Mouse (Mus musculus) Patski (cell line): ENCODE measurements around the gene Kirrel3. TPM values are rescaled to one million over a fixed set of nuclear protein-coding genes. Genes with fewer than 3 reads are reported as not detected.

Experiments
- ATAC-seq: fragments of 100-300 bp; one replicate; pipeline ENCODE4 v1.8.0; 2021
- CTCF ChIA-PET: fragments of 350-600 bp; sonication (Branson Sonifier 250); formaldehyde crosslinking; loops from one replicate; lab custom pipeline; 2022; ENCODE audit warnings: inconsistent platforms; lab: Charles Lee
- POLR2A ChIA-PET: fragments of 350-600 bp; sonication (Branson Sonifier 250); formaldehyde crosslinking; loops from one replicate; lab custom pipeline; 2022; ENCODE audit warnings: antibody characterized with exemption, inconsistent platforms; lab: Charles Lee
- DNase-seq: peaks from one replicate; pipeline ENCODE4 v3.0.0-alpha.2; 2011; ENCODE audit warnings: low read depth, low spot score
- H3K27me3 ChIP-seq: fragments of 371-371 bp; one replicate; pipeline ENCODE4 v1.5.1; 2021
- CTCF ChIP-seq: fragments of 100-300 bp; IDR thresholded peaks from one replicate; pipeline ENCODE4 v1.5.1; 2021
- in situ Hi-C: fragments of 300-500 bp; cut with MboI; formaldehyde crosslinking; loops from 3 replicates; pipeline ENCODE4 v1.11.1; 2018; ENCODE audit warnings: low pct_unique_long_range_greater_than_20kb, mixed read lengths
- polyA plus RNA-seq: library from polyadenylated mRNA; unstranded; gene quantifications from one replicate; pipeline ENCODE4 v1.2.3, GENCODE M21; 2021

Kirrel3 gene
- polyA plus RNA-seq, 1 experiment from 2014 or later, result 3.1 TPM

GRCm38 (mm10) chr9:34756055-34756454 is 270.4 kb downstream of the Kirrel3 start:
- DNase-seq, result no peak
- ChIA-PET CTCF (no interaction called here), POLR2A (no interaction called here)
- TF ChIP-seq CTCF, result no peak
- no peak for ATAC-seq
- in situ Hi-C loops, result loop anchor here (25.0 kb wide), 1 partner anchor 1494 kb away; no protein-coding TSS in a partner anchor
- H3K27me3 ChIP-seq, result no peaks in the 10 kb centered on the region

- CTCF ChIA-PET, result interaction anchor here (0.7 to 2.0 kb wide), 4 partner anchors 11 to 64 kb away, joined by 3 to 5 read pairs (median 4); no protein-coding TSS in a partner anchor
- POLR2A ChIA-PET, result no interaction called here
- H3K27me3 ChIP-seq, result no peaks in the 10 kb centered on the region
- in situ Hi-C loops, result loop anchor here (25.0 kb wide), 1 partner anchor 1497 kb away; no protein-coding TSS in a partner anchor
- ATAC-seq, result peak; percentile 96
- TF ChIP-seq CTCF, result no peak
- DNase-seq, result no peak
Observed at GRCm38 (mm10) chr9:34758925-34759324, 273.2 kb downstream of the Kirrel3 start.

GRCm38 (mm10) chr9:34760521-34760920 is 274.8 kb downstream of the Kirrel3 start:
- TF ChIP-seq CTCF, result no peak
- in situ Hi-C loops, result loop anchor here (10.0 to 25.0 kb wide), 2 partner anchors 404 to 1498 kb away; no protein-coding TSS in a partner anchor
- DNase-seq (no peak), ATAC-seq (no peak)
- POLR2A ChIA-PET, result interaction anchor here (0.5 kb wide), 1 partner anchor 36 kb away, joined by 3 read pairs; no protein-coding TSS in a partner anchor
- CTCF ChIA-PET, result interaction anchor here (2.0 kb wide), 1 partner anchor 10 kb away, joined by 5 read pairs; no protein-coding TSS in a partner anchor
- H3K27me3 ChIP-seq, result no peaks in the 10 kb centered on the region

GRCm38 (mm10) chr9:34766792-34767623 is 281.3 kb downstream of the Kirrel3 start:
- POLR2A ChIA-PET, result no interaction called here

GRCm38 (mm10) chr9:34768961-34769360 is 283.3 kb downstream of the Kirrel3 start:
- POLR2A ChIA-PET, result no interaction called here
- in situ Hi-C loops, result loop anchor here (10.0 to 25.0 kb wide), 2 partner anchors 396 to 1507 kb away; no protein-coding TSS in a partner anchor
- CTCF ChIA-PET, result interaction anchor here (0.8 kb wide), 1 partner anchor 16 kb away, joined by 3 read pairs; no protein-coding TSS in a partner anchor
- TF ChIP-seq CTCF, result no peak
- H3K27me3 ChIP-seq, result no peaks in the 10 kb centered on the region
- DNase-seq (no peak), ATAC-seq (no peak)

More at GRCm38 (mm10) chr9:34766792-34767623, 281.3 kb downstream of the Kirrel3 start:
- in situ Hi-C loops, result loop anchor here (10.0 to 25.0 kb wide), 2 partner anchors 398 to 1505 kb away; no protein-coding TSS in a partner anchor
- ATAC-seq (no peak), DNase-seq (no peak)
- CTCF ChIA-PET, result no interaction called here
- TF ChIP-seq CTCF, result no peak
- H3K27me3 ChIP-seq, result no peaks in the 10 kb centered on the region

- ChIA-PET POLR2A (no interaction called here), CTCF (interaction anchor here (0.9 to 1.9 kb wide), 3 partner anchors 11 to 18 kb away, joined by 3 to 5 read pairs (median 4); no protein-coding TSS in a partner anchor)
- TF ChIP-seq CTCF, result no peak
- in situ Hi-C loops, result loop anchor here (25.0 kb wide), 1 partner anchor 1509 kb away; no protein-coding TSS in a partner anchor
- H3K27me3 ChIP-seq, result no peaks in the 10 kb centered on the region
- ATAC-seq, result no peak
- DNase-seq, result no peak
Observed at GRCm38 (mm10) chr9:34770951-34771350, 285.3 kb downstream of the Kirrel3 start.

GRCm38 (mm10) chr9:34771401-34771800 is 285.7 kb downstream of the Kirrel3 start:
- CTCF ChIA-PET, result interaction anchor here (1.5 to 1.9 kb wide), 2 partner anchors 12 to 13 kb away, joined by 3 to 5 read pairs; no protein-coding TSS in a partner anchor
- DNase-seq (no peak), ATAC-seq (no peak)
- POLR2A ChIA-PET, result no interaction called here
- in situ Hi-C loops, result loop anchor here (25.0 kb wide), 1 partner anchor 1509 kb away; no protein-coding TSS in a partner anchor
- no peak for TF ChIP-seq CTCF
- no peaks in the 10 kb centered on the region for H3K27me3 ChIP-seq

GRCm38 (mm10) chr9:34772022-34772437 is 286.3 kb downstream of the Kirrel3 start:
- ATAC-seq (no peak), DNase-seq (no peak)
- in situ Hi-C loops, result loop anchor here (25.0 kb wide), 1 partner anchor 1510 kb away; no protein-coding TSS in a partner anchor
- no peak for TF ChIP-seq CTCF
- POLR2A ChIA-PET, result no interaction called here
- CTCF ChIA-PET, result no interaction called here
- H3K27me3 ChIP-seq, result no peaks in the 10 kb centered on the region

- no peaks in the 10 kb centered on the region for H3K27me3 ChIP-seq
- no peak for DNase-seq
- ATAC-seq, result no peak
- TF ChIP-seq CTCF, result no peak
- ChIA-PET CTCF (no interaction called here), POLR2A (no interaction called here)
- in situ Hi-C loops, result no loop called here
Observed at GRCm38 (mm10) chr9:34781356-34781755, 295.7 kb downstream of the Kirrel3 start.

- no peak for TF ChIP-seq CTCF
- H3K27me3 ChIP-seq, result no peaks in the 10 kb centered on the region
- no peak for DNase-seq
- ChIA-PET POLR2A (no interaction called here), CTCF (no interaction called here)
- ATAC-seq, result no peak
- in situ Hi-C loops, result no loop called here
Observed at GRCm38 (mm10) chr9:34787915-34788314, 302.2 kb downstream of the Kirrel3 start.
